Mouse (Mus musculus): ENCODE measurements around the gene Ms4a4d. TPM values are rescaled to one million over a fixed set of nuclear protein-coding genes. Genes with fewer than 3 reads are reported as not detected.

Gene Ms4a4d
- polyA plus RNA-seq, 1 experiment, result 5.7 TPM

Other genes with a start within 250 kb of the Ms4a4d start
- gene Ms4a14, start 222.3 kb upstream of the Ms4a4d start, polyA plus RNA-seq (2012; ENCODE audit: insufficient read depth, insufficient read length, missing spikeins), result 0.38 and 0.59 TPM in 2 replicates
- gene Ms4a7, start 200.7 kb upstream of the Ms4a4d start, polyA plus RNA-seq (2012; ENCODE audit: insufficient read depth, insufficient read length, missing spikeins), result 3.8 and 4.1 TPM in 2 replicates
- gene Ms4a4a, start 161.3 kb upstream of the Ms4a4d start, polyA plus RNA-seq (2012; ENCODE audit: insufficient read depth, insufficient read length, missing spikeins), result 2.3 TPM in 1 of 2 replicates, not detected in the other
- 0.71 TPM in 1 of 2 replicates, not detected in the other for gene Ms4a4c, start 132.0 kb upstream of the Ms4a4d start, polyA plus RNA-seq (2012; ENCODE audit: insufficient read depth, insufficient read length, missing spikeins)
- gene Ms4a4b, start 93.2 kb upstream of the Ms4a4d start, polyA plus RNA-seq (2012; ENCODE audit: insufficient read depth, insufficient read length, missing spikeins), result not detected in 2 replicates
- 2.7 and 3.9 TPM in 2 replicates for gene Ms4a6c, start 67.4 kb upstream of the Ms4a4d start, polyA plus RNA-seq (2012; ENCODE audit: insufficient read depth, insufficient read length, missing spikeins)
- not detected in 2 replicates for gene Gm8369, start 50.9 kb upstream of the Ms4a4d start, polyA plus RNA-seq (2012; ENCODE audit: insufficient read depth, insufficient read length, missing spikeins)
- 3.9 and 4.5 TPM in 2 replicates for gene Ms4a6b, start 20.3 kb upstream of the Ms4a4d start, polyA plus RNA-seq (2012; ENCODE audit: insufficient read depth, insufficient read length, missing spikeins)
- gene Ms4a6d, start 68.0 kb downstream of the Ms4a4d start, polyA plus RNA-seq (2012; ENCODE audit: insufficient read depth, insufficient read length, missing spikeins), result 2.8 and 7.0 TPM in 2 replicates
- not detected in 2 replicates for gene Ms4a2, start 86.9 kb downstream of the Ms4a4d start, polyA plus RNA-seq (2012; ENCODE audit: insufficient read depth, insufficient read length, missing spikeins)
- not detected in 2 replicates for gene Ms4a3, start 104.0 kb downstream of the Ms4a4d start, polyA plus RNA-seq (2012; ENCODE audit: insufficient read depth, insufficient read length, missing spikeins)
- gene Oosp2, start 123.8 kb downstream of the Ms4a4d start, polyA plus RNA-seq (2012; ENCODE audit: insufficient read depth, insufficient read length, missing spikeins), result not detected in 2 replicates
- gene Oosp1, start 154.3 kb downstream of the Ms4a4d start, polyA plus RNA-seq (2012; ENCODE audit: insufficient read depth, insufficient read length, missing spikeins), result not detected in 2 replicates
- gene Oosp3, start 160.3 kb downstream of the Ms4a4d start, polyA plus RNA-seq (2012; ENCODE audit: insufficient read depth, insufficient read length, missing spikeins), result not detected in 2 replicates
- gene Gif, start 210.8 kb downstream of the Ms4a4d start, polyA plus RNA-seq (2012; ENCODE audit: insufficient read depth, insufficient read length, missing spikeins), result not detected in 2 replicates
- 113 and 132 TPM in 2 replicates for gene Mrpl16, start 233.6 kb downstream of the Ms4a4d start, polyA plus RNA-seq (2012; ENCODE audit: insufficient read depth, insufficient read length, missing spikeins)